In genomic region chr4:139090303-139090940, GRCm38 (mm10) we compare ENCODE assay signal across 15 mouse cellular contexts. TPM values are rescaled to one million over a fixed set of nuclear protein-coding genes. Genes with fewer than 3 reads are reported as not detected.
A peak's percentile ranks its signal among the peaks of the same experiment; 100 is the strongest.
DNase-seq lines count a peak whose midpoint lies in the region; ATAC-seq and TF ChIP-seq lines count a peak whose summit lies in the region.
"Had no signal": no experiment of that assay in that cellular context is flagged by ENCODE, and none has a peak within 500 bp of the region (broad histone marks: within the 10 kb centered on the region; RNA-seq: fewer than 3 reads in every experiment).

No protein-coding gene starts in this region.

- no peak overlapping the region for H3K9ac ChIP-seq in hindbrain, postnatal 0 days (replicated peaks; ENCODE audit: low read length)

- H3K27me3 ChIP-seq in hindbrain, postnatal 0 days (ENCODE audit: insufficient read depth, low read length) = no peaks in the 10 kb centered on the region

- intact Hi-C loops in heart, postnatal 10 days (cut with DNase I) = loop anchor here (5.0 kb wide), 1 partner anchor 102 kb away; the partner anchor contains the start of gene Capzb

- H3K4me1 ChIP-seq in hindbrain, postnatal 0 days (ENCODE audit: insufficient read depth, low read length) = no peaks in the 10 kb centered on the region

- no peak overlapping the region for H3K4me3 ChIP-seq in hindbrain, postnatal 0 days (ENCODE audit: low read length)
- H3K4me3 ChIP-seq: megakaryocyte, embryonic 14.5 days had no signal

- 0 out of 2 replicates have a peak overlapping the region, but pooled peaks have one; percentile 5 for H3K4me2 ChIP-seq in hindbrain, postnatal 0 days (ENCODE audit: low read depth, low read length)

- no peaks in the 10 kb centered on the region for H3K9me3 ChIP-seq in hindbrain, postnatal 0 days (ENCODE audit: low read length)

- no peaks in the 10 kb centered on the region for H3K36me3 ChIP-seq in hindbrain, postnatal 0 days (ENCODE audit: insufficient read depth, low read length)

- H3K27ac ChIP-seq in hindbrain, postnatal 0 days = no peak overlapping the region

- no peak for TF ChIP-seq CTCF in hindbrain, postnatal 0 days (IDR thresholded peaks at IDR 0.05; ENCODE audit: low read depth)

- no peak for ATAC-seq in hindbrain, postnatal 0 days

- peak; percentile 96 for DNase-seq in heart, adult 11 months
- no peak for DNase-seq in heart, postnatal 10 days
- peak; percentile 47 for DNase-seq in ES-CJ7 (ENCODE audit: low read depth, low spot score)
- no peak for DNase-seq in hindbrain, postnatal 0 days (ENCODE audit: low spot score)
- peak; percentile 30 for DNase-seq in lung, postnatal 10 days
- DNase-seq in embryo, embryonic 10.5 days (ENCODE audit: low spot score) = no peak
- DNase-seq in right cerebral cortex, adult 18-20 months = no peak
- DNase-seq in gastrocnemius, adult 18-20 months (ENCODE audit: low spot score) = no peak
- DNase-seq: adrenal gland, adult 2 months; gastrocnemius, postnatal 25 days; heart, postnatal 14 days; liver had no signal

- 66% methylated on average over 15 of the region's 15 CpGs for WGBS in hindbrain, postnatal 0 days

RNA-seq across cellular contexts. Expression of gene Nbl1, which starts 2.4 kb away (rescaled TPM):
- 10 to 100 TPM; 27.9 to 36.3 TPM for total RNA-seq in heart, postnatal 10 days (2021)
- total RNA-seq in hindbrain, postnatal 0 days (2014; rRNA removed) = 69.4 and 85.3 TPM in 2 replicates
- polyA plus RNA-seq in hindbrain, postnatal 0 days (2015; fragmentation: Nextera tagmentation; extraction: Ambion mirVana) = 60.6 and 64.4 TPM in 2 replicates
- total RNA-seq in gastrocnemius, adult 18-20 months (2021) = 10 to 100 TPM; 18.5 to 29.9 TPM
- total RNA-seq: MEL; neutrophil, adult 5-6 weeks had no signal

RNA-seq across cellular contexts. Expression of gene Htr6, which starts 15.1 kb away (rescaled TPM):
- not detected for total RNA-seq in heart, postnatal 10 days (2021)
- 2.0 and 4.3 TPM in 2 replicates for total RNA-seq in hindbrain, postnatal 0 days (2014; rRNA removed)
- polyA plus RNA-seq in hindbrain, postnatal 0 days (2015; fragmentation: Nextera tagmentation; extraction: Ambion mirVana) = 0.74 and 0.96 TPM in 2 replicates
- total RNA-seq in gastrocnemius, adult 18-20 months (2021) = not detected
- total RNA-seq: gastrocnemius, postnatal 25 days; heart, postnatal 14 days; neutrophil, adult 5-6 weeks had no signal

RNA-seq across cellular contexts. Expression of gene Minos1, which starts 40.5 kb away (rescaled TPM):
- 100 to 1,000 TPM; 714 to 726 TPM for total RNA-seq in heart, postnatal 10 days (2021)
- total RNA-seq in hindbrain, postnatal 0 days (2014; rRNA removed) = 17.1 and 19.1 TPM in 2 replicates
- polyA plus RNA-seq in hindbrain, postnatal 0 days (2015; fragmentation: Nextera tagmentation; extraction: Ambion mirVana) = 462 and 467 TPM in 2 replicates
- total RNA-seq in gastrocnemius, adult 18-20 months (2021) = 100 to 1,000 TPM; 310 to 342 TPM

Comparison
In these comparisons a context has a peak if more than half of its experiments do, and no peak if none do; other contexts are left out.
1. DNase-seq: peak in heart, adult 11 months (single experiment), ES-CJ7 (single experiment) and lung, postnatal 10 days (single experiment); none in heart, postnatal 10 days (0 of 2), hindbrain, postnatal 0 days (single experiment), embryo, embryonic 10.5 days (single experiment), right cerebral cortex, adult 18-20 months (single experiment) and gastrocnemius, adult 18-20 months (single experiment).
2. RNA of gene Minos1, which starts 40.5 kb away (total RNA-seq): 714 to 726 TPM in heart, postnatal 10 days and 310 to 342 TPM in gastrocnemius, adult 18-20 months; 17.1 to 19.1 TPM in hindbrain, postnatal 0 days; every median in the first group is over 10 times any median in the second.